Mouse (Mus musculus) erythroblast, embryonic 14.5 days (primary cell): ENCODE measurements around the gene Ppil2.

ENCODE experiments used
- GATA1 ChIP-seq: IDR thresholded peaks from 2 replicates; pipeline ENCODE4 v1.6.1; 2012; ENCODE audit warnings: low read length, inconsistent platforms, mixed read lengths
- TAL1 ChIP-seq: IDR thresholded peaks from 3 replicates; pipeline ENCODE4 v1.6.1; 2012; ENCODE audit warnings: low read length, inconsistent platforms, mixed read lengths

GRCm38 (mm10) chr16:17041417-17041816, 69.6 kb downstream of the Ppil2 start:
- TF ChIP-seq GATA1 = no peak
- no peak for TF ChIP-seq TAL1
